Mouse (Mus musculus): ENCODE results near the gene Fam186b.

DNA sequence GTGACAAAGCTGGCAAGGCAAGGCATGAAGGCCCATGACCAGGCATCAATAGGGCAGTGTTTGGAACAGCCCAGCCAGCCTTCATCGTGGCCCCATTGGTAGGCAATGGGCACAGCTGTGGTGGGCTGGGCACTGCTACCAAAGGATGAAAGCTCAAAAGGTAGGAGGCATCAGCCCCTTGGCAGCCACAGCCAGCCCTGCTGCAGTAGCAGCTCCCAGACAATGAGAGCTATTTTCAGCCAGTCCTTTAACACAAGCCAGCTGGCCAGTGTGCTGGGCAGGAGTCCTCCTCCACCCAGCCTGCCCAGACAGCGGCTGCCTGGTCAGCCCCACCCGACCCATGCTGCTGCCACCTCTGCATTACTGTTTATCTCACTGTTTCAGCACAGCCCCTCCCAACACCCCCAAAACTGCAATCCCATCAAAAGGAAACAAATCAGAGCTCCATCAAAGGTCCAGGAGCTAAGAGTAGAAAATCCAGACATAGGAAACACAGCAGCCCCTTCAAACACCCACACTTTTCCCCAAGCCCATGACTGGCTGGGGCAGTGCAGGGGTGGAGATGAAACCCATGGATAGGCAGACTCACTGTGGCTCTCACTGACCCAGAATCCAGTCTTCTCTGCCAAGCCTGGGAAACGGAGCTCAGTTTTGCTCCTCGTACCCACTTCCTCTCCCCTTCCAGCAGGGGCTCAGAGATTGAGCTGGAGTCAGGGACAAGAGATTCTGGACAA lies 47.9 kb upstream of the Fam186b start:
- no peak for TF ChIP-seq CTCF (IDR thresholded peaks at IDR 0.05; ENCODE audit: low read depth)
- TF ChIP-seq EP300 (optimal IDR thresholded peaks at IDR 0.05), result no peak

All from stomach, postnatal 0 days (tissue).